Mouse (Mus musculus): ENCODE measurements around the gene Ebf1.

Gene Ebf1

DNA sequence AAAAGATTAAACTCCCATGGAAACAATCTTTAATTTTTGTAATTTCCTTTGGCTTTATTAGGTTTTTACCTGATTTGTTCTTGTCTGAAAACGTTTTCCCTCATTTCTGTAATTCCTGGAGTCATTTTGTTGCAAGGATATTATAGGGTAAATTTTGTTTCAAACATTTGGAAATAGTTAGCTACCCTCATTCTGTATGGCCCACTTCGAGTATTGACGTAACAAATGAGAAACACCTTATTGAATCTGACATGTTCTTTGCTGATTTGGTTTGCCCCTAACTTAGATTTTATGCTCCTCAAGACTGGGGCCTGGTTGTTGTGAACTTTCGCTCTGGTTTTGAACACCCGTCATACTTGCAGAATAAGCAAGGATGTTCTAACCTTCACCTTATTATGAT, 120.9 kb downstream of the Ebf1 start:
- DNase-seq (ENCODE audit: low spot score in 2 of 2) = no peak

DNA sequence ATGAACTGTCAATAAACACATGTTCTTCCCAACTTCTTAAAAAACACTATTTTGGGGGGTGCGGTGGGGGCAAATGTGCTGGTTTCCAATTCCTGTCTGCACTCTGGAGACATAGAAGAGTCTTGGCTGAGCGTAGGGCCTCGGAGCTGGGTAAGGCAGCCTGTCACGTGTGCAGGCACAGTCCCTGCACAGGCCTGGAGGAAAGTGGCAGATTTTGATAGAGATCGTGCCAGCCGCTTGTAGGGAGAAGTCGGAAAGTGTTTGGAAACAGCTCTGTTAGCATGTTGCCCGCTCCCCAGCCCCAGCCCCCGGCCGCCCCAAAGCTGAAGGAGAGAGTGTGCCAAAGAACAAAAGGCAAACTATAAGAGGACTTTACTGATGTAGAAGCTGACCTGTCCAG, 121.7 kb downstream of the Ebf1 start:
- DNase-seq (ENCODE audit: low spot score in 2 of 2) = no peak

DNA sequence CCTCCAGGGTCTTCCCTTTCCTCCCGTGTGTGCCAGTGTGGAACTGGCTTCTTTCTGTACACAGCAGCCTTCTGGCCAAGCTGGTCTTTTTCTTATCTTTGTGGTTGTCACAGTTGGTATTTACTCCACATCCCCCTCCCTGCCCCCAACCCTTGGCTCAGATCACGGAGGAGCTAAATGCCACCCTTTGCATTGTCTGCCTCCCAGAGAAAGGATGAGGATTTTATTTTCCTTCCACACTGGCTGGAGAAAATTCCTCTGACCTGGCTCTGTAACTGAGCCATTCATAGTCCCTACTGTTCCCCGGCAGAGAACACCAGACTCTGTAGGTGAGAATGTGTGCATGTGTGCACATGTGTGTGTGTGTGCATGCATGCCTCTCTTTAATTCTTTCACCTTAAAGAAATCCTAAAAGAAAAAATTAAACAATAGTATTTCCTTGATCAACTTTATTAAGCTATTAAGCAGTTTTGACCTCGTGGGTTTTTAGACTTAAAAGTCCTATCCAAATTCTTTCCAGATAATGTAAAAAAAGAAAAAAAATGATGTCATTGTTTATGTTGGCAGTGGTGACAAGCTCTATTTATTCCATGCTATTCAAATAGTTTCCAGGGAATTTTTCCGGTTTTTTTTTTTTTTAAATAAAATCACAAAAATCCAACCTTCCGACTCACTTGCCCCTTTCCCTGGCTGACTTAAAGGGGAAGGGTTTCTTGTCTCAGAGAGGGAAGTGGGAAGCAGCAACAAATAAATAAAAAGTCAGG, 123.3 kb downstream of the Ebf1 start:
- DNase-seq (ENCODE audit: low spot score in 2 of 2) = peak; percentile 30 to 40

DNA sequence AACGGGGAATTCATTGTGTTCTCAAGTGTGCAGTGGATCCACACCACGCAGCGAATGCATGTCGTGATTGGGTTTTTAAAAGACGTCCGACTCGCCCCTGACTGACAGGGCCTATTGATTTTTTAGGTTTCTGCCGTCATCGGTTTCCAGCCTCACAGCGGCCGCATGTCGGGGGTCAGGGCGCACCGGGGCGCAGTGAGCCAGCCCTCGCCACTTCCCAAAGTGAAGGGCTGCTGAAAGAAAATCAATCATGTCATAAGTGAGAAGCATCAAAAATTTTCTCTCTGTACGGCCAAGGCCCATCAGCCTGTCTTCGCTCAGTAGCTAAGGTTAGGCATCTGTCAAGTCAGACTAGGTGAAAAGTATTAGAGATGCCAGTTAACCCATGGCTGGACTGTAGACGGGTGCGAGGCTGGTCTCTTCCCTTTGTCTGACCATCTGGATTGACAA, 124.0 kb downstream of the Ebf1 start:
- DNase-seq (ENCODE audit: low spot score in 2 of 2) = no peak

DNA sequence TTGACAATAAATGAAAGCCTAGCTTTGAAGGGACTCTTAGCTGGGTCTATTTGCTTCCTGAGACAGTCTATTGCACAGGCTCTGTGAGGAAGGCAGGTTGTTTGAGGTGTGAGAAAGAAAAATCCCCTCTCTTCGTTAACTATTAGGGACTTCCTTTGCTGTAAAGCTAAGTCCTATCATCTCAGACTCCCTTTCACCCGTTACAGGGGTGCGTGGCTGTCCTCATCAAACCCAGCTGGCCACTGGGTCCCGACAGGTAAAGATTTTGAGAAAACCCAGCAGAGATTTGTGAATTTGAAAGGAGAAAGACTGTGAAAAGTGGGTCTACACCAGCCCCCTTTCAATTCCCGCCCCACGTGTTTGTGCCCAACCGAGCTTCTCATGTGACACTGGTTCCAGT, 127.3 kb downstream of the Ebf1 start:
- DNase-seq (ENCODE audit: low spot score in 2 of 2) = no peak

DNA sequence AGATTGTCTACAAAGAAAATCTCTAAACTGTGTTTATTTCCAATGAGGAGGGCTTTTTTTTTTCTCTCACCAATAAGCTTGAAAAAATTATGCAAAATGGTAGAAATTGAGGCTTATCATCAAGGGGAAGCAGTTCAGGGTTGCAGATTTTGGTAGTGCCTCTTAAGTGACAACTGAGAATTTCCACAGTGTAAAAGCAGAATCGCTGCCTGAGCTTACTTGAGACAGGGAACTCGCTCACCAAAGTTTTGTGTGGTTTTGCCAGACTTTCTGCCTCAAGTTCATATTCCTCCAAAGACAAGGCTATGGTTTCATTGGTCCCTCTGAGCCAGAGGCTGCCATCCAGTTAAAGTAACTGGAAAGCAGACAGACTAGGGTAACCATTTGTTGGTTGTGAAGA, 128.8 kb downstream of the Ebf1 start:
- DNase-seq (ENCODE audit: low spot score in 2 of 2) = no peak

DNA sequence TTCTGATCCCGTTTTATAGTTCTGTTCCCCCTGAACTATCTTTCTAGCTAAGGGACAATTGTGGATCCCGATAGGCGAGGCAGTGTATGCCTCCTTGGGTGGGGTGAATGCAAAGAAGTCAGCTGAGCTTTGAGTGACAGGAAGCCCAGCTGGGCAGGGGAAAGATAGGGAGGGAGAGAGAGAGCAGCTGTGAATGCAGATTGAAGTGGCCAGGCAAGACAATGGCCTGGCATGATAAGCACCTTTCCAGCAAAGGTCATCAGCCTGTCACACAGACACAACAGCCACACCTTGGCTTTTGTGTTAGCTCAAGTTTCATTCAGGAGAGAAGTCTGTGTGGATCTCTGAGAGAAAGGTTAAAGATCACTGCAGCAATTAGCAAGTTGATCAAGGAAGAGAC, 129.6 kb downstream of the Ebf1 start:
- DNase-seq (ENCODE audit: low spot score in 2 of 2) = no peak

DNA sequence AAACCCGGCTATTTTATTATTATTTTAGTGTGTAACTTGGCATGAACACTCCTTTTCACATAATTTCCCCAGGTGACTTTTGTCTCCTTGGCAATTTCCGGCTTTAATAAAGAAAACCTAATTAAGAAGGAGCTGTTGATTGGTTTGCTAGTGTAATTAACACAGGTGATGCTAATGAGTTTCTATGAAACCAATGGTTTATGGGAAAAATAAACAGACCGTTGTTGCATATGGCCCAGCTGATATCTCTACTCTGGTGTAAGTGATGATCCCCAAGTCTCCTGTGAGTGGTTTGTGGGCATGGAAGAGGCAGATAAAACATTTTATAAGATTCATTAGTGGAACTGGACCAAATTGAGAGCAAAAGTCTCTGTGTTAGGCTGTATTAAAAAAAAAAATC, 132.2 kb downstream of the Ebf1 start:
- no peak for DNase-seq (ENCODE audit: low spot score in 2 of 2)

DNA sequence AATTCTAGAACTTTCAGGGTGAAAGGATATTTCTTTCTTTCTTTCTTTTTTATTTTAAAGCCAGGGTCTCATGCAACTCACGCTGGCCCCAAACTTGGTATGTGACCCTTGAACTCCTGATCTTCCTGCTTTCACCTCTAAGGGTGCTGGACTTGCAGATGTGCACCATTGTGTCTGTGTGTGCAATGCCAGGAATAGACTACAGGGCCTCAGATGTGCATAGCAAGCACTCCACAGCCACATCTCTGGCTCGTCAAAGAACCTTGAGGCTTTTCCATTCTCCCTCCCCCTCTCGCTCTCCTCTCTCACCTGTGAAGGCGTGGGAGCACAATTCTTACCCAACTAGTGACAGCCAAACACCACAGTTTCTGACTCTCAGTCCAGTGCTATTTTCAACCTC, 137.2 kb downstream of the Ebf1 start:
- DNase-seq (ENCODE audit: low spot score in 2 of 2) = no peak

DNA sequence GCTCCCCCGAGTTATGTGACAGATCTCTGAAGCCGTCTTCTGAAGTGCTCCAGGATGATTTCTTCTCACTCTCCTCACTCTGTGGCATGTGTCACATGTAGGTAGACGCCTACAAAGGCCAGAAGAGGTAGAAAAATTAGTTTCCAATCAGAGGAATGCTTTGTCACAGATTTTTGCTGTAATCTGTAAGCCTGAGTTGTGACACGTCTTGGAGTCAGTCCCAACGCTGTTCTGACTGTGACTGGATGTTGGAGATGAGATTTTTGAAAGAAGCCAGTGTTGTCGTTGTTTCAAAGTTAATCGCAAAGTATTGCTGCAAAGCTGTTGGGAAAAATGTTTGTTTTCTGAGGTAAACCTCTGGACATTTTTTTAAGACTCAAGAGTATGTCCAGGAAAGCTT, 139.2 kb downstream of the Ebf1 start:
- peak in 1 of 2 experiments; percentile 13 for DNase-seq (ENCODE audit: low spot score in 2 of 2)

DNA sequence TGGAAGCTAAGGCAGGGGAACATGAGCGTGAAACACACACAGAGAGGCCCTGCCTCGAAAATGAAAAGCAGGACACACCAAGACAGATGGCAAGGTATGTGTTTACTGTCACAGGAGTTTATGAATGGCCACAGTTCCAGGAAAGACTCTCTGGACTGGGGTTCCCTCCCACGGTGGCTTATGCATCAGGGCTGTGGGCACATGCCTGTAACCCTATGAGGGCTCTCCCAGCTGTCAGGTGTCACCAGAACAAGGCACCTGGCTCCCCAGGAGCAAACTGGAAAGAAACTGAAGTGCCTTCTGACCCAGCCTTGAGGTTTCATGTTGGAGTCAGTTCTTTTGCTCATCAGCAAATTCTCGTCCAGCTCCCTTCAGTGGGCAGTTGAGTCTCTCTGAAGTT, 141.7 kb downstream of the Ebf1 start:
- no peak for DNase-seq (ENCODE audit: low spot score in 2 of 2)

DNA sequence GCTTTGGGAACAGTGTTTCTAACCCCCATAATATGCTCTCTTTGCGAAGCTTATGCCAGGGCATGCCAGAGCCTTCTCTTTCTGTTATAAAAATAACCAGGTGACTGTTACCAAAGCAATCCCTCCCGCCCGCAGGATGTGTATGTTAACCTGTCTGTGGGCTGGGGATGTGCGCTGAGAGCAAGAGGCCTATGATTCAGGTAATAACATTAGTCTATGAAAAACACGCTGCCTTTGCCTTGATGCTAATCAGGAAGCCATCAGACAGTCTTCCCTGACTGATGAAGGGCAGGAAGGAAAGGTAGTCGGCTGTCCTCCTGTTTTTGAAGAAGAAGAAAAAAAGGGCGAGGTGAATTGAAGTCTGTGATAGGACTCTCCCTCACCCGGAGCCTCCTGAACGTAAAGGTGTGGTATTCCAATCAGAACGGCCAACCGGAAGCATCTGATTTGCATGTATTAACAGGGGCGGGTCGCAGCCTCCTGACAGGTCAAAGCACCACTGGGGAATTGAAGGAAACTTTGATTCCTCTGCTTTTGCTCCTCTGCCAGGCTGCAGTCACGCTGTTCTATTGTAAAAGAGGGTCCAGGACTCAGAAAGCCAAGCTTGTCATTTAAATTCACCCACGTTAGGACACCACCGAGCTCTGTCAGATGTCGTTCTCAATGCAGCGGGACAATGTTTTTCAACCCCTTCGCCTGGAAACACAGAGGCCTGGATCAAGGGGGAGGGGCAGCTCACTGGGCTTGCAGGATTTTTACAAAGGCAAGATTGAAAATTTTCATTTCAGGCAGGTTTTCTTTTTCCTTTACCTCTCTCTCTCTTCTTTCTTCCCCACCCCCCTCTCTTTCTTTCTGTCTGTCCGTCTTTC, 144.2 kb downstream of the Ebf1 start:
- no peak for DNase-seq (ENCODE audit: low spot score in 2 of 2)

DNA sequence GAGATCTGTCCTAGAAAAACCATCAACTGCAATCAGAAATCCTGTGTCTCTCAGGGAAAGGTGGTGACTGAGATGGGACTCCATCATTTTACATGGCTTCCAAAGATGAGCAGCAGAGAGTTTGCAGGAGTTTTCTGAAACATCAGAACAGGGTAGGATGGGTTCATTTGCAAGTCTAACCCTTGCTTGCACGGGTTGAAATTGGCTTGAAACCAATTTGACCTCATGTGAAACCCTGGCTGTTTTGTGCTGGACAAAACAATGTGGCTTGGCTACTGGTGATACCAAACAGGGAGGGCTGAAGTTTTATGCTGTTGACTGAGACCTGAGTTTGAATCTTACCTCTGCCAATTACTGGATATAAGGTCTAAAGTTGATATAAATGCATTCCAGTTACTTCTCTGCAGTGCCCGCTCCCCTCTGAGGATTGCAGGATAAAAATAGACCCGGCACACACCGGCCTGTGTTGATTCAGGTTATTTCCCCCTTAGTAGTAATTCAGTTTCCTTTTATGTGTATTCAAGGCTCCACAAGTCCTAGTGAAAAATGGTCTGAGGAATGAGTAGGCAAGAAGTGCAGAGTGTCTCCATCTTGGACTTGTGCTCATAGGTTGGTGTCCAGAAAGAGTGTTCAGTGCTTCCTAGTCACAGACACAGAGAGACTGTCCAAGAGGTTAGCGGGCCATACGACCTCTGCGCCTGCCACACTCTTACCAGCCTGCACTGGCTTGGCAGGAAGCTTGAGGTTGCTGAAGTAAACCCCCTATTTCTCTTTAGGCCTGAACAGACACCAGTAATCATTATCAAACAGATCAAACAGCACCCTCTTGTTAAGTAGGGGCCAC, 147.1 kb downstream of the Ebf1 start:
- no peak for DNase-seq (ENCODE audit: low spot score in 2 of 2)

DNA sequence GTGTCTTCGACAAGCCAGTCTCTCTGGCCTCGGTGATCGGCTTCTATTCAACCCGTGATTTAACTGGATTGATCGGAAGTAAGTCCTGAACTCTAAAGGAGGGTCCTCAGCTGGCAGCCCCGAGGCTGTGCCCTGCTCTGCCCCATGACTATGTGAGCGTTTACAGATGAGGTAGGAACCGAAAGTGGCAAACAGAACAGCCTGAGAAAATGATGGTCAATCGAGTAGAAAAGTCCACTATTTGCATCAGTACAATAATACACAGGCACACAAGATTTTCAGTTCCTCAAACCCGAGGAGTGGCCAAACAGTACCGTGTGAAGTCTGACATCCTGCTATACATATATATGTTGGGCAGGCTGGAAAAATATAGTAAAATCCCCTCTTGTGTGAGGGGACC, 147.9 kb downstream of the Ebf1 start:
- no peak for DNase-seq (ENCODE audit: low spot score in 2 of 2)

DNA sequence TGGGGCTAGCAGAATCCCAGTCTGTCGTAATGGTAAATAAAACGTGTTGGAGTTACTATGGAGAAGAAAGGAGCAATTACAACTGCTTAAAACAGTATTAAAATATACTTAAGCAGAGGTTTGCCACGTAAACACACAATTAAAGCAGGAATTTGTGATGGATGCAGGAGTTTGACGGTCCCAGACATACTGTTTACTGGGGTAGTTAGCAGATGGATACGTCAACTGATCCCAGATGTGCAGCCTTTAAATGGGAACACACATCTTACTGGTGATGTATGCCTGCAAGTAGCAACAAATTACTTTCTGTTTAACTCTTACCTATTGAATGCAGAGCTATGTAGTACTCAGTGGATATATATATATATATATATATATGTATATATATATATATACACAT, 149.1 kb downstream of the Ebf1 start:
- DNase-seq (ENCODE audit: low spot score in 2 of 2) = no peak

DNA sequence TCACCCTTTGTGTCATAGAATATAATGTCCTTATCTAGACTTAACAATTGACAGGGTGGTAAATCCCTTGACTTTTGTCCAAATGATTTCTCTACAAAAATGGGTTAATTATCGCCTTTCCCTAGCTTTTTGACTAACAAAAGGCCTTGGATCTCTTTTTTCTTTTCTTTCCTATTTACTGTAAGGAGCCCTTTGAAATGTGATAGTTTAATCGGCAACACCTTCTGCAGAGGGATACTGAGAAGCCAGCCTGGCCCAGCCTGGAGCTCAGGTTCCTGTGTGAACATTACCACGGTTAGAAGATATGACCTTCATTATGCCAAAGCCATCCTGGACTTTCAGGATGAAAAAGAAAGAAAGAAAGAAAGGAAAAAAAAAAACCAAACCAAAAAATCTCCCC, 150.2 kb downstream of the Ebf1 start:
- no peak for DNase-seq (ENCODE audit: low spot score in 2 of 2)

DNA sequence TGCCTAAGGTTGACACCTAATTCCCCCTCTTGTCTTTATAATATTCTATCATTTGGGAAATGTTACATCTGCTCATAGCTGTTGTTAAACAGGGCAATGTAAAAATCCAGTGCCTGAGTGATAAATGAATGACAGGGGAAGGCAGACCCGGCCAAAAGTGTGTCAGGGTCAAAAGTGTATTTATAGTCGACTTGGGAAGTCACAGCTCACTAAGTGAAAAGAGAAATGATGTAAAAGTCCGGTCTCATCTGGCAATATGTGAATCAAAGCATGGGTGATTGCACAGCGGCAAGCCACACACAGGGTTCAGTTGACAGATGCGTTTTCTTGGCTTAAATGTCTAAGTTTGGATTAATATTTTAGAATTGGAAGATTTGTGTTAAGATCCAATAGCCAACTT, 151.2 kb downstream of the Ebf1 start:
- no peak for DNase-seq (ENCODE audit: low spot score in 2 of 2)

DNA sequence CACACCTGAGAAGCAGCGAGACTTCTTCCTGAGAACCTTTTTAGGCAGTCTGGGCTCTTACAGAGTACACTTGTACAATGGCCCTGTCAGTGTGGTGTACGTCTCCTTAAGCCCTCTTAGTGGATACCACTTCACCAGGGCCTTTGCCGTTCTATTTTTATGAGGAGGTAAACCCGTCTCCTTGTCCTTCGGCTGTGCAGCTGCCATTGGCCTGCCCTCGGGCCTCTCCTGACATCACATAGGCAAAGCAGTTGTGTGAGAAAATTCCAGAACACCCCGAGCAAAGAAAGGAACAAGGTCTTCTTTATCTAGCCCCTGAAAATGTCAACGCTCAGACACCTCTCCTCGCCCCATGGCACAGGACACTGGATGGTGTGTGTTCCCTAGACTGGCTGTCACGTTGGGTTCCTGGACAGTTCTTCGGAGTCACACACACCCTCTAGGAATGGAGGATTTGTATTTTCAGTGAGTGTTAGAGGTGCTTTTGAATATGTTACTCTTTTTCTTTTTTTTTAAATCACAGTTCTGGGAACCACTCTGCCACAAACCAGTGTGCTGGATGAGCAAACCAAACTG, 154.0 kb downstream of the Ebf1 start:
- no peak for DNase-seq (ENCODE audit: low spot score in 2 of 2)

DNA sequence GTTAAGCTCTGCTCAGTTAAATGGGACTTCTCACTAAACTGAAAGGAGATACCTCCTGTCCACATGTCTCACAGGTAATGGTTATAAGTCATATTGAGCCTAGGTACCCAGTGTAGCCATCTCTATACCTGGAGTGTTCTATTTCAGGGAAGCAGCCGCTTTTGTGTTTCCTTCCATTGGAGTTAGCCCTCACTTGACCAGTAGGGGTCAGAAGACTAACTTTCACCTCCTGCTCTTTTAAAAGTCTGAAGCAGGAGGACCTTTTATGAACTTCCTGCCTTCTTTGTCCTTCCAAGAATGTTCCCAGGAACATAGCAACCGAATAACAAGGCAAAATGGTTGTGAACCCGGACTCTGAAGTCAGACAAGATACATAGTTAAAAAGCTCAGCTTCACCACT, 157.3 kb downstream of the Ebf1 start:
- peak in 1 of 2 experiments; percentile 10 for DNase-seq (ENCODE audit: low spot score in 2 of 2)

DNA sequence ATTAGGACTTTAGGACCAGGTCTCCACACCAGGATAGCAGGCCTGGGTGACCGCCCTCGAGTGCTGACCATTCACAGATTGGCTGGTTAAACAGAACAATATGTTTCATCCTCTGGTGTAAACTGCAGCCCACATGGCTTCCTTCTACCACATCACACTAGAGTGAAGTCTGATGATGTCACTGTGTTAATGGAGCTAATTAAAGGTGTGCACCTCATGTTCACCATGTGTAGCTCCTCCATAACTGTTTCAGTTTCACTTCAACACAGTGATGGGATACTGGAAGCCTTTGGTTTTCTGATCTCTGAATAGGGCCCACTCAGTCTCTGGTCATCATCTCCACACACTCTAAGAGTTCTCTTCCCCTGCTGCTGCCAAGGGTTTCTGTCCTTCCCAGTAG, 158.4 kb downstream of the Ebf1 start:
- DNase-seq (ENCODE audit: low spot score in 2 of 2) = no peak

DNA sequence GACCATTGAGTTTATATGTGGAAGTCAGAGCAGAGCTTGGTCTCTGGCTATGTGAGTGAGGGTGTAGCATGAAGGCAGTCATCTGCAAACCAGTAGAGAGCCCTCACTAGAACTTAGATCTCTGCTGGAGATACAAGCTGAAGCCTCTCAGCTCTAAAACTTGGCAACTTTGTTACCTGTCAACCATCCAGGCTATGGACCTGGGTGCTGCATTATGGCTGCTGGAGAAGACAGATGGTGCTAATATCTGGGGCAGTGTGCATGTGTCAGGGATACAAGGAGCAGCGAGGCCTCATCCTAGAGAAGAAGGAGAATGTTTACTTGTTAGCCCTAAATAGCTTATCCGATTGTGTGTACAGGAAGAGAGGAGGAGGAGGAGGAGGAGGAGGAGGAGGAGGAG, 159.4 kb downstream of the Ebf1 start:
- no peak for DNase-seq (ENCODE audit: low spot score in 2 of 2)
